Mouse (Mus musculus): ENCODE results near the gene Nab2.

DNA sequence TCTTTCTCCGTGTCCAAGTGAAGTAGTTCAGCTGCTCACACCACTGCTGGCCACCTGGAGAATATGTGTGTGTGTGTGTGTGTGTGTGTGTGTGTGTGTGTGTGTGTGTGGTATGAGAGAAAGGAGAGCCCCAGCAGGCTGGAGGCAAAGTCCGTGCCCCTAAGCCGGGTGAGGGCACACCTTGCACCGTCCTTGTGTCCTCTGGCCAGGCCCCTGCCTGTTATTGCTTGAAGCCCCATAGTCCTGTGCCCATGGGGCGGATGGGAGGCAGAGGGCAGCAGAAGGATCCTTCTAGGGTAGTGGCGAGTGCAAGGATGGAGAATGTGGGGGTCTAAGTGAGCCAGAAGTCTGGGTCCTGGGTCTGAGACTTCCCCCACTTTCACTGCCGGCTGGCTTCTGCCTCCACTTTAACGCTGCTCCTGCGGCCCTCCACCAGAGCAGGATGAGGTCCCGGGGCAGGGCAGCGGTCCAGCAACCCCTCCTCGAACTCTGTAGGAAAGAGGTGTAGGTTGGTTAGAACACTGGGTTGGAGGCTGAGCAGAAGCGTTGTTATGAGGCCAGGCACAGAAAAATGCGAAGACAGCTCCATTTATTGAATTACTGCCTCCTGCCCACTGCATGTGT is 7.0 kb downstream of the Nab2 start:
- no peak for TF ChIP-seq CTCF (IDR thresholded peaks at IDR 0.05; ENCODE audit: low read depth)
- TF ChIP-seq EP300 (IDR thresholded peaks at IDR 0.05; ENCODE audit: low read depth), result no peak

All from liver, embryonic 14.5 days (tissue).